Mouse (Mus musculus): ENCODE measurements around the gene Slc47a1.

Slc47a1 gene

GRCm38 (mm10) chr11:61378651-61379050 lies 506 bp upstream of the Slc47a1 start:
- DNase-seq (ENCODE audit: low read depth), result no peak

- DNase-seq (ENCODE audit: low read depth), result no peak
Measured at GRCm38 (mm10) chr11:61368668-61369067, 9.5 kb downstream of the Slc47a1 start.

GRCm38 (mm10) chr11:61366517-61367273 lies 11.4 kb downstream of the Slc47a1 start:
- DNase-seq (ENCODE audit: low read depth), result no peak

GRCm38 (mm10) chr11:61365938-61366337 lies 12.2 kb downstream of the Slc47a1 start:
- no peak for DNase-seq (ENCODE audit: low read depth)

- DNase-seq (ENCODE audit: low read depth), result no peak
Measured at GRCm38 (mm10) chr11:61364096-61364495, 14.0 kb downstream of the Slc47a1 start.

GRCm38 (mm10) chr11:61361515-61362190 lies 16.5 kb downstream of the Slc47a1 start:
- DNase-seq (ENCODE audit: low read depth), result no peak

GRCm38 (mm10) chr11:61356600-61356999 lies 21.5 kb downstream of the Slc47a1 start:
- no peak for DNase-seq (ENCODE audit: low read depth)

GRCm38 (mm10) chr11:61356111-61356510 lies 22.0 kb downstream of the Slc47a1 start:
- DNase-seq (ENCODE audit: low read depth), result no peak

GRCm38 (mm10) chr11:61355351-61355750 lies 22.8 kb downstream of the Slc47a1 start:
- DNase-seq (ENCODE audit: low read depth), result no peak

GRCm38 (mm10) chr11:61354346-61354745 lies 23.8 kb downstream of the Slc47a1 start:
- DNase-seq (ENCODE audit: low read depth), result no peak

- no peak for DNase-seq (ENCODE audit: low read depth)
Measured at GRCm38 (mm10) chr11:61353038-61353437, 25.1 kb downstream of the Slc47a1 start.

GRCm38 (mm10) chr11:61352138-61352651 lies 25.9 kb downstream of the Slc47a1 start:
- no peak for DNase-seq (ENCODE audit: low read depth)

- no peak for DNase-seq (ENCODE audit: low read depth)
Measured at GRCm38 (mm10) chr11:61349337-61349736, 28.8 kb downstream of the Slc47a1 start.

GRCm38 (mm10) chr11:61346133-61346532 lies 32.0 kb downstream of the Slc47a1 start:
- DNase-seq (ENCODE audit: low read depth), result no peak

- DNase-seq (ENCODE audit: low read depth), result no peak
Measured at GRCm38 (mm10) chr11:61342505-61343420, 35.4 kb downstream of the Slc47a1 start, which contains the start of gene Slc47a2. TSS of gene Slc47a2 (minus strand) at chr11:61342860.

- DNase-seq (ENCODE audit: low read depth), result no peak
Measured at GRCm38 (mm10) chr11:61341971-61342370, 36.2 kb downstream of the Slc47a1 start.

- DNase-seq (ENCODE audit: low read depth), result no peak
Measured at GRCm38 (mm10) chr11:61341233-61341632, 36.9 kb downstream of the Slc47a1 start.

- DNase-seq (ENCODE audit: low read depth), result no peak
Measured at GRCm38 (mm10) chr11:61340374-61340773, 37.8 kb downstream of the Slc47a1 start.

- DNase-seq (ENCODE audit: low read depth), result no peak
Measured at GRCm38 (mm10) chr11:61337586-61337985, 40.6 kb downstream of the Slc47a1 start.

- DNase-seq (ENCODE audit: low read depth), result no peak
Measured at GRCm38 (mm10) chr11:61320904-61321687, 57.0 kb downstream of the Slc47a1 start.

- DNase-seq (ENCODE audit: low read depth), result no peak
Measured at GRCm38 (mm10) chr11:61319923-61320567, 58.1 kb downstream of the Slc47a1 start.
